Mouse (Mus musculus) cerebellum, adult 2 months (tissue): Measurements from ENCODE around the gene Rspry1.

Experiments
- CTCF ChIP-seq: fragments of 200-500 bp; IDR thresholded peaks from 2 replicates; pipeline ENCODE4 v1.5.1; 2011; ENCODE audit warnings: low read depth, mild to moderate bottlenecking, control low read depth, low read length, moderate library complexity, borderline replicate concordance; ENCODE audit not compliant: insufficient read depth
- POLR2A ChIP-seq: fragments of 200-500 bp; IDR thresholded peaks from 2 replicates; pipeline ENCODE4 v1.6.1; 2011; ENCODE audit warnings: low read length, control low read depth, borderline replicate concordance; ENCODE audit not compliant: insufficient read depth

GRCm38 (mm10) chr8:94700421-94700935 is 98.7 kb downstream of the Rspry1 start:
- no peak for TF ChIP-seq POLR2A
- no peak for TF ChIP-seq CTCF
